Mouse (Mus musculus) embryonic facial prominence, embryonic 13.5 days (tissue): ENCODE measurements at regions not wholly inside any gene's neighbourhood (a gene's known extent, or its start where the extent isn't known, plus 50 kb on each side); places are given as distances from the start of the nearest gene placed in this dataset.

ENCODE experiments used
- ATAC-seq: fragments of 200-750 bp; cut with Nextera tagmentation; 2 replicates; pipeline ENCODE4 v1.8.0; 2017; ENCODE audit warnings: low read depth; ENCODE audit not compliant: insufficient number of reproducible peaks, insufficient read depth, low FRiP score, low TSS enrichment
- H3K27ac ChIP-seq: fragments of 300-500 bp; sonication (generic); 2 replicates; pipeline ENCODE4 v1.5.1; 2015; ENCODE audit warnings: moderate library complexity, mild to moderate bottlenecking, inconsistent platforms
- H3K27me3 ChIP-seq: fragments of 300-500 bp; sonication (generic); 2 replicates; pipeline ENCODE4 v1.6.1; 2015; ENCODE audit warnings: mild to moderate bottlenecking, inconsistent platforms
- H3K36me3 ChIP-seq: fragments of 300-500 bp; sonication (generic); 2 replicates; pipeline ENCODE4 v1.6.1; 2015; ENCODE audit warnings: mild to moderate bottlenecking, inconsistent platforms
- H3K4me1 ChIP-seq: fragments of 300-500 bp; sonication (generic); 2 replicates; pipeline ENCODE4 v1.6.1; 2015; ENCODE audit warnings: inconsistent platforms
- H3K4me2 ChIP-seq: fragments of 300-500 bp; sonication (generic); 2 replicates; pipeline ENCODE4 v1.6.1; 2015; ENCODE audit warnings: moderate library complexity, mild to moderate bottlenecking, inconsistent platforms
- H3K4me3 ChIP-seq: fragments of 300-500 bp; sonication (generic); 2 replicates; pipeline ENCODE4 v1.5.1; 2015; ENCODE audit warnings: mild to moderate bottlenecking, inconsistent platforms
- H3K9ac ChIP-seq: fragments of 300-500 bp; sonication (generic); 2 replicates; pipeline ENCODE4 v1.6.1; 2015; ENCODE audit warnings: mild to moderate bottlenecking, inconsistent platforms
- H3K9me3 ChIP-seq: fragments of 300-500 bp; sonication (generic); 2 replicates; pipeline ENCODE4 v1.6.1; 2016; ENCODE audit warnings: inconsistent platforms
- whole genome bisulfite sequencing: fragments of 180-500 bp; shearing (Covaris S2); methylation state at CpG from one replicate; pipeline ENCODE4 v1.1.7; 2015; ENCODE audit warnings: mixed read lengths; 5-methylcytosine and 5-hydroxymethylcytosine counted together

- Histone ChIP-seq H3K4me2 (no peak overlapping the region), H3K27me3 (no peaks in the 10 kb centered on the region), H3K4me3 (no peak overlapping the region), H3K9ac (no peak overlapping the region), H3K4me1 (no peaks in the 10 kb centered on the region), H3K27ac (no peak overlapping the region), H3K9me3 (no peaks in the 10 kb centered on the region), H3K36me3 (no peaks in the 10 kb centered on the region)
- WGBS, result 55% methylated on average over 4 of the region's 4 CpGs
- no peak for ATAC-seq
Observed at GRCm38 (mm10) chr1:77628861-77629260, 114.0 kb upstream of the Epha4 start.

DNA sequence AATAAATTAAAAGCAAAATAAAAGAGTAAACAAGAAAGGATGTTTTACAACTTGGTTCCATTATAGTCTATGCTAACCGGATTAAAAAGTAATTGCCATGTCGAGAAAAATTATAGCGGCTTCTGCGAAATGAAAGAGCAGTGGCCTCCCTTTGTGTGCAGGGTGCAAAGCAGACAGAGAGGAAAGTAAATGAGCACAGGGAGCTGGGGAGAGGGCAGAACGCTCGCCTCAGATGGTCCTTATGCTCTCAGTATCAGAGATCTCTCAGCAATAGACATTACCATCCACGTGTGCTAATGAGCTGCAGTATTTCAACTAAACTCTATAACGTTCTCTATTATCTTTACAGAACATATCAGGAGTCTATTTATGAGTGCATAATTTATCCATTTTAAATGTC is 102.6 kb upstream of the Epha4 start:
- 65% methylated on average over 8 of the region's 8 CpGs for WGBS
- H3K4me1 ChIP-seq, result no peaks in the 10 kb centered on the region
- ATAC-seq, result no peak

DNA sequence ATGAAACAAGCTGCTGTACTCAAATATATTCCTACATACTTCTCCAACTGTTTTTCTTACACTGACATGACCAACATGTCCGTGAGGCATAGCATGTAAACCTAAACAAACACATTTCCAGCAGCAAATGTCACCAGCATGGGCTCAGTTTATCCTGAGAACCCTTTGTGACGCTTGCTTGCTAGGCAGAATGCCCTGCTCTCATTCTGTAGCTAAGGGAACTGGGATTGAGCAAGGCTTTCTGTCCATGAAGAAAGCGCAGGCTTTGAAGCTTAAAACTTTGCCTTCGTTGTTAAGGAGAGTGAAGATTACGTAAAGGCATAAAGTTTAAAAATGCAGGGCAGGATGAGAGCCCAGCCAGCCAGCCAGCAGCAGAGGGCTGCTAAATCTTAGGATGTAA is 85.6 kb upstream of the Epha4 start:
- ATAC-seq, result no peak
- Histone ChIP-seq H3K4me2 (no peak overlapping the region), H3K9me3 (no peaks in the 10 kb centered on the region), H3K9ac (no peak overlapping the region), H3K27me3 (no peaks in the 10 kb centered on the region), H3K36me3 (no peaks in the 10 kb centered on the region), H3K4me1 (no peaks in the 10 kb centered on the region), H3K4me3 (no peak overlapping the region), H3K27ac (no peak overlapping the region)
- WGBS, result 75% methylated on average over 5 of the region's 5 CpGs

More for the DNA sequence above, 102.6 kb upstream of the Epha4 start:
- H3K4me2 ChIP-seq, result no peak overlapping the region
- no peak overlapping the region for H3K4me3 ChIP-seq
- H3K36me3 ChIP-seq, result no peaks in the 10 kb centered on the region
- H3K27me3 ChIP-seq, result no peaks in the 10 kb centered on the region
- H3K27ac ChIP-seq, result no peak overlapping the region
- no peak overlapping the region for H3K9ac ChIP-seq
- H3K9me3 ChIP-seq, result no peaks in the 10 kb centered on the region

DNA sequence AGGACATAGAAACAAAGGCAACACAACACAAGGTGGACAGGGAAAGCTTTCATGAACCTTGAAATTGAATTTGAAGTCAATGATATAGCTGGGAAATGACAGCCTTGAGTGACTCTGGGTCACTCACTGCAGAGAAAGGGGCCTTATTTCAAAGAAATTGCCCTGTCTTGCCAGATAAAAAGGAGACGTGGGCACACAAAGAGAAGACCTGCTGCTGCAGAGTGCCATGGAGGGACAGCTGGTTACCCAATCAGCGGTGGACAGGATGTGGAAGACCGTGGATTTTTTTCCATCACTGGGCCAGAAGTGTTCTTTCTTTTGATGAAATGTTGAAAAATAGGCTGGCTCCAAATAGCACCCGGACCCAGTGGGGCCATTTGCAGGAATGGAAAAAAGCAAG is 77.8 kb upstream of the Epha4 start:
- H3K9me3 ChIP-seq, result no peaks in the 10 kb centered on the region
- H3K4me3 ChIP-seq, result no peak overlapping the region
- H3K4me2 ChIP-seq, result no peak overlapping the region
- no peaks in the 10 kb centered on the region for H3K4me1 ChIP-seq
- H3K9ac ChIP-seq, result no peak overlapping the region
- no peaks in the 10 kb centered on the region for H3K27me3 ChIP-seq
- no peak for ATAC-seq
- no peaks in the 10 kb centered on the region for H3K36me3 ChIP-seq
- no peak overlapping the region for H3K27ac ChIP-seq
- 88% methylated on average over 4 of the region's 4 CpGs for WGBS

GRCm38 (mm10) chr1:77592248-77592647 is 77.4 kb upstream of the Epha4 start:
- Histone ChIP-seq H3K4me2 (no peak overlapping the region), H3K27ac (no peak overlapping the region), H3K9me3 (no peaks in the 10 kb centered on the region), H3K4me3 (no peak overlapping the region), H3K9ac (no peak overlapping the region), H3K27me3 (no peaks in the 10 kb centered on the region), H3K4me1 (no peaks in the 10 kb centered on the region), H3K36me3 (no peaks in the 10 kb centered on the region)
- 84% methylated on average over 7 of the region's 7 CpGs for WGBS
- ATAC-seq, result no peak

DNA sequence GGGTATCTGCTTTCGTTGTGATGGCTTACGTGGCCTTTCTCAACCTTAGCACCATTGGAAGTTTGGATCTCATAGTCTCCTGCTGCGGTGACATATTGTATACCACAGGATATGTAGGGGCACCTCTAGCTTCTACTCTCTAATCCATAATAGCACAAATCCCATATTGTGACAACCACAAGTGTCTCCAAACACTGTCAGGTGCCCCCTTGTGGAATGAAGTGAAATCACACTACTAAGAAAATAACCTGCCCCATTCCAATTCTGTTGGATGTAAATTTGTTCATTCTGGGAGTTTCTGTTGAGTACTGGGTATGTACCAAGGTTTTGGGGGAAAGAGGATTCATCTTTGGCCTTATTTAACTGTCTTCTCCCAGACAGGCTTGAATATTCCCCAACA is 74.5 kb upstream of the Epha4 start:
- no peaks in the 10 kb centered on the region for H3K9me3 ChIP-seq
- no peak for ATAC-seq

GRCm38 (mm10) chr1:77585520-77585919 is 70.6 kb upstream of the Epha4 start:
- H3K4me2 ChIP-seq, result no peak overlapping the region
- no peak overlapping the region for H3K4me3 ChIP-seq
- no peaks in the 10 kb centered on the region for H3K9me3 ChIP-seq
- H3K4me1 ChIP-seq, result 0 out of 2 replicates have a peak, but pooled peaks cover 3% of the 10 kb centered on the region
- ATAC-seq, result no peak
- H3K36me3 ChIP-seq, result no peaks in the 10 kb centered on the region
- H3K9ac ChIP-seq, result no peak overlapping the region
- H3K27me3 ChIP-seq, result no peaks in the 10 kb centered on the region
- 72% methylated on average over 3 of the region's 3 CpGs for WGBS
- no peak overlapping the region for H3K27ac ChIP-seq

More for the DNA sequence above, 74.5 kb upstream of the Epha4 start:
- H3K4me1 ChIP-seq, result no peaks in the 10 kb centered on the region
- no peaks in the 10 kb centered on the region for H3K36me3 ChIP-seq
- WGBS, result 91% methylated on average over 3 of the region's 3 CpGs
- H3K9ac ChIP-seq, result no peak overlapping the region
- H3K4me3 ChIP-seq, result no peak overlapping the region
- no peak overlapping the region for H3K4me2 ChIP-seq
- no peaks in the 10 kb centered on the region for H3K27me3 ChIP-seq
- H3K27ac ChIP-seq, result no peak overlapping the region

DNA sequence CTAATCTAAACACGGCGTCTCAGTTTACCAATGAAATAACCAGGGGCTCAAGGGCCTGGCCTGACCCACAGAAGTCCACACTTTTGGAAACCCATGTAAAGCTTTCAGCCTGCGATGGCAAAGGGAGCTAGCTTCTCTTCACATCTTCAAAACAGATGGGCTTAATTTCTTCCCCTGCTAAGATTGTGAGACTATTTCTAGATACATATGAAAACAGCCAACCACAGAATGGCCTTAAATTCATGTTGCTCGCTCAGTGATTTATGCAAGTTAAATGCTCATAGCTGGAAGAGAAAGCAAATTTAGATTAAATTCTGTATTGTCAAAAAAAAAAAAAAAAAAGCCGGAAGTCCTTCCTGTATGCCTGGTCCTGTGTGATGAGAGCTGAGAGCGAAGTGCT is 53.2 kb upstream of the Epha4 start:
- H3K27ac ChIP-seq, result no peak overlapping the region
- no peak for ATAC-seq
- H3K4me2 ChIP-seq, result no peak overlapping the region
- no peak overlapping the region for H3K4me3 ChIP-seq
- 68% methylated on average over 6 of the region's 6 CpGs for WGBS
- H3K36me3 ChIP-seq, result no peaks in the 10 kb centered on the region
- H3K4me1 ChIP-seq, result 0 out of 2 replicates have a peak, but pooled peaks cover 3% of the 10 kb centered on the region
- no peaks in the 10 kb centered on the region for H3K27me3 ChIP-seq
- H3K9ac ChIP-seq, result no peak overlapping the region
- no peaks in the 10 kb centered on the region for H3K9me3 ChIP-seq

GRCm38 (mm10) chr1:77567657-77568056 is 52.8 kb upstream of the Epha4 start:
- no peak for ATAC-seq
- Histone ChIP-seq H3K9ac (no peak overlapping the region), H3K4me3 (no peak overlapping the region), H3K27ac (no peak overlapping the region), H3K4me1 (0 out of 2 replicates have a peak, but pooled peaks cover 3% of the 10 kb centered on the region), H3K4me2 (no peak overlapping the region), H3K36me3 (no peaks in the 10 kb centered on the region), H3K9me3 (no peaks in the 10 kb centered on the region), H3K27me3 (no peaks in the 10 kb centered on the region)
- 76% methylated on average over 7 of the region's 7 CpGs for WGBS
